Mouse (Mus musculus) heart, embryonic 12.5 days (tissue): ENCODE data around the gene Cdk9. TPM values are rescaled to one million over a fixed set of nuclear protein-coding genes. Genes with fewer than 3 reads are reported as not detected.
A peak's percentile ranks its signal among the peaks of the same experiment; 100 is the strongest.

ENCODE experiments used
- ATAC-seq: fragments of 200-750 bp; cut with Nextera tagmentation; 2 replicates; pipeline ENCODE4 v1.8.0; 2017; ENCODE audit warnings: moderate TSS enrichment, moderate library complexity; ENCODE audit not compliant: insufficient number of reproducible peaks, low FRiP score
- H3K27ac ChIP-seq: fragments of 300-500 bp; sonication (generic); 2 replicates; pipeline ENCODE4 v1.5.1; 2016; ENCODE audit warnings: mild to moderate bottlenecking, moderate library complexity; ENCODE audit not compliant: poor library complexity, severe bottlenecking
- H3K27me3 ChIP-seq: fragments of 300-500 bp; sonication (generic); replicated peaks from 2 replicates; pipeline ENCODE4 v1.6.1; 2016; ENCODE audit warnings: mild to moderate bottlenecking, moderate library complexity
- H3K36me3 ChIP-seq: fragments of 300-500 bp; sonication (generic); 2 replicates; pipeline ENCODE4 v1.6.1; 2016; ENCODE audit warnings: mild to moderate bottlenecking, moderate library complexity
- H3K4me1 ChIP-seq: fragments of 300-500 bp; sonication (generic); replicated peaks from 2 replicates; pipeline ENCODE4 v1.6.1; 2016; ENCODE audit warnings: mild to moderate bottlenecking
- H3K4me2 ChIP-seq: fragments of 300-500 bp; sonication (generic); 2 replicates; pipeline ENCODE4 v1.6.1; 2016; ENCODE audit warnings: mild to moderate bottlenecking, moderate library complexity
- H3K4me3 ChIP-seq: fragments of 300-500 bp; sonication (generic); 2 replicates; pipeline ENCODE4 v1.5.1; 2016; ENCODE audit warnings: mild to moderate bottlenecking
- H3K9ac ChIP-seq: fragments of 300-500 bp; sonication (generic); 2 replicates; pipeline ENCODE4 v1.6.1; 2016; ENCODE audit warnings: mild to moderate bottlenecking, moderate library complexity
- H3K9me3 ChIP-seq: fragments of 300-500 bp; sonication (generic); replicated peaks from 2 replicates; pipeline ENCODE4 v1.6.1; 2016; ENCODE audit warnings: mild to moderate bottlenecking, moderate library complexity
- WGBS: fragments of 180-500 bp; shearing (Covaris S2); methylation state at CpG from one replicate; pipeline ENCODE4 v1.1.7; 2016; 5-methylcytosine and 5-hydroxymethylcytosine counted together
- polyA plus RNA-seq: library from polyadenylated mRNA; unstranded; fragments of >200 nt; fragmentation: Nextera tagmentation; extraction: Ambion mirVana; gene quantifications from 2 replicates; pipeline ENCODE4 v1.2.1, GENCODE M21; 2016

Cdk9 gene
- polyA plus RNA-seq, 1 experiment from 2014 or later = 67.5 TPM

DNA sequence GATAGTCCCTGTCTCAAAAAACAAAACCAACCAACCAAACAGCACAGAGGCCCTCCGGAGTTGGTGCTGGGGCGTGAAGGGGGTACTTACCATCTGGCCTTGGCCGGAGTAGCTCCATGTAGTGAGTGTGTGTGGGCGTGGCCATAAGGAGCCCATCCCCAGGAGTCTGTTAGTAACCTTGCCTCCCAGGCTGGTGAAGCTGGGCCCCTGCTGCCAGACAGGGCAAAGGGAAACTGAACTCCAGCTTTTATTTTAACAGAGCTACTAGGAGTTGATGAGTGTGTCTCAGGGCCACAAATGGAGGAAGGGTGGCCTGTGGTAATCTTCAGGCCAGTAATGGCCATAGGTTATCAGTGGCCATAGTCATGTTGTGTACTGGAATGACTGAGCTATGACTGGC lies 21.6 kb upstream of the Cdk9 start:
- Histone ChIP-seq H3K27me3 (peaks cover under 1% of the 10 kb centered on the region; the same call in 1 of the 2 replicates), H3K36me3 (0 out of 2 replicates have a peak, but pooled peaks cover 4% of the 10 kb centered on the region), H3K4me3 (no peak overlapping the region), H3K9ac (no peak overlapping the region), H3K27ac (peak overlapping the region; percentile 77), H3K9me3 (no peaks in the 10 kb centered on the region), H3K4me2 (peak overlapping the region; percentile 14; the same call in 1 of the 2 replicates), H3K4me1 (peaks cover 75% of the 10 kb centered on the region)
- WGBS = 43% methylated on average over 4 of the region's 4 CpGs
- peak; percentile 46; the same call in 1 of the 2 replicates for ATAC-seq

DNA sequence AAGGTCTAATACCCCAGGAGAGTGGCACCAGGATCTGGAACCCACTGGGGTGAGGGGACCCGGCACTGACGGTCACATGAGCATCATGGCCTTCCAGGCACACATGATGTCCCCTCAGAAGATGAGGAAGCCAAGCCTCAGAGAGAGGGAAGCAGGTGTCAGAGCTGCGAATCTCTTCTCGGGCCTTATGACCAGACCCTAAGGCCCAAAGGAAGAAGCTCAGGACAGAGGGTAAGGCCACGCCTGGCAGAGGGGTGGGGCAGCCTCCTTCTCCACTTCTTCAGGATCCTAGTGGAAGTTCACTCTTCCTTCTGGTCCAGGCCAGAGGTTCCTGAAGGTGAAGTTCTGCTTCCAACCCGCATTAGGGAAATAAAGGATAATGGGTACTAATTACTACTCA lies 19.8 kb upstream of the Cdk9 start:
- no peak for ATAC-seq
- 63% methylated on average over 6 of the region's 6 CpGs for WGBS
- no peak overlapping the region for H3K4me2 ChIP-seq
- H3K27me3 ChIP-seq = no peaks in the 10 kb centered on the region
- H3K9ac ChIP-seq = no peak overlapping the region
- no peak overlapping the region for H3K4me3 ChIP-seq
- H3K4me1 ChIP-seq = peaks cover 81% of the 10 kb centered on the region
- no peaks in the 10 kb centered on the region for H3K9me3 ChIP-seq
- 0 out of 2 replicates have a peak, but pooled peaks cover 3% of the 10 kb centered on the region for H3K36me3 ChIP-seq
- peak overlapping the region; percentile 52; the same call in 1 of the 2 replicates for H3K27ac ChIP-seq

DNA sequence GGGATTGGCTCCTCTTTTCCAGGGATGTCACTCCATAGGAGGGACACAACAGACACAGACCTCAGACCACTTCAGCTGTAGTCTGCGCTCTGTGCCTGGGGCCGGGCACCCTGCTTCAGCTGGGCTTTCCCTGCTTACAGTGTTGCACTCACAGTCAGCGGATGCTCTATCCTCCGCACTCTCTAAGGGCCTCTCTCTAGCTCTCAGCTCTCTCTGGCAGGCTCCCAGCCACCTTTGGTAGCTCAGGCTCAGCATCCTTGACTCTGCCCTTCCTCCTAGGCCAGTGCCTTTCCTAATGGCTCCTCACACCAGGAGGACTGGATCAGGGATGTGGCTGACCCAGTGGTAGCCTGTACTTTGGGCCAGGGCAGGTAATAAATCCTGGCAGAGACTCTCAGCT lies 19.0 kb upstream of the Cdk9 start:
- H3K4me1 ChIP-seq = peaks cover 77% of the 10 kb centered on the region
- peak overlapping the region; percentile 68 for H3K4me2 ChIP-seq
- H3K9me3 ChIP-seq = no peaks in the 10 kb centered on the region
- no peak for ATAC-seq
- 0 out of 2 replicates have a peak overlapping the region, but pooled peaks have one; percentile 3 for H3K9ac ChIP-seq
- no peak overlapping the region for H3K4me3 ChIP-seq
- whole genome bisulfite sequencing = 62% methylated on average over 4 of the region's 4 CpGs
- H3K27me3 ChIP-seq = no peaks in the 10 kb centered on the region
- H3K27ac ChIP-seq = peak overlapping the region; percentile 80
- H3K36me3 ChIP-seq = no peaks in the 10 kb centered on the region

DNA sequence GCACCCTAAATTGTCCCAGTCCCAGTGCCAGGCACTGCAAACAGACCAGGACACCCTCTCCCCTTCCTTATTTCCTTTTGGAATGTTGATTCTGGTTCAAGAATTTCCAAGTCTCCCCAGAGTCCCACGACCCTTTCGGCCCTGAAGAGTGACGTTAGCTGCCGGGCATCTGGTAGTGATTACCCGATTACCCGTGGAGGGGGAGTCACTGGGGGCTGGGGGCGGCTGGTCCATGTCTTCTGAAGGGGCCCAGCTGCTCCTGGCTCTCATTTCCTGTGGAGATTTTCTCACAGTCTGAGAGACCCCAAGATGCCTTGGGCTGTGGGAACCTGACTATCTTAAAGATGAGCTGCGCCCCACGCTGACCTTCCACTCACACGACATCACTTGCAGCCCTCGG lies 18.0 kb upstream of the Cdk9 start:
- ATAC-seq = 0 out of 2 replicates have a peak, but pooled peaks have one; percentile 13
- H3K4me2 ChIP-seq = peak overlapping the region; percentile 68
- 17% methylated on average over 11 of the region's 11 CpGs for WGBS
- H3K36me3 ChIP-seq = no peaks in the 10 kb centered on the region
- no peak overlapping the region for H3K9ac ChIP-seq
- peak overlapping the region; percentile 80 for H3K27ac ChIP-seq
- H3K9me3 ChIP-seq = no peaks in the 10 kb centered on the region
- no peaks in the 10 kb centered on the region for H3K27me3 ChIP-seq
- H3K4me1 ChIP-seq = peaks cover 67% of the 10 kb centered on the region
- H3K4me3 ChIP-seq = 0 out of 2 replicates have a peak overlapping the region, but pooled peaks have one; percentile 49

DNA sequence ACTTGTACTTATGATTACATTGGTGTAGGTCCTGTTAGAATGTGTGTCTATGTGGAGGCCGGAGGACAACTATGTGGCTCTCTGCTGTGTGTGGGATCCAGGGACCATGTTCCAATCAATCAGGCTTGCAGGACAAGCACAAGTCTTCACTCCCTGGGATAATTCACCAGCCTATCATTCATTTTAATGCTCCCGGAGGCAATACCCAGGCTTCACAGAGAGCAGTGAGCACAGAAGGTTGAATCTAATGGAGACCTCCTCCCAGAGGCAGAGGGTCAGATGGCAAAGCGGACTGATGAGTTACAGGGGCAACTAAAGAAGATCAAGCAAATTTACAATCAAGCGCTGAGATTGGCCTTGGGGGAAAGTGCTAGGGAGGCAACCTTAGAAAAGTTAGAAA lies 16.7 kb upstream of the Cdk9 start:
- H3K9me3 ChIP-seq = no peaks in the 10 kb centered on the region
- 0 out of 2 replicates have a peak overlapping the region, but pooled peaks have one; percentile 39 for H3K9ac ChIP-seq
- peak overlapping the region; percentile 49 for H3K4me3 ChIP-seq
- H3K27me3 ChIP-seq = no peaks in the 10 kb centered on the region
- WGBS = 62% methylated on average over 4 of the region's 4 CpGs
- H3K36me3 ChIP-seq = no peaks in the 10 kb centered on the region; the same call in 1 of the 2 replicates
- peak overlapping the region; percentile 68 for H3K4me2 ChIP-seq
- ATAC-seq = no peak
- H3K4me1 ChIP-seq = peaks cover 54% of the 10 kb centered on the region
- peak overlapping the region; percentile 80 for H3K27ac ChIP-seq

DNA sequence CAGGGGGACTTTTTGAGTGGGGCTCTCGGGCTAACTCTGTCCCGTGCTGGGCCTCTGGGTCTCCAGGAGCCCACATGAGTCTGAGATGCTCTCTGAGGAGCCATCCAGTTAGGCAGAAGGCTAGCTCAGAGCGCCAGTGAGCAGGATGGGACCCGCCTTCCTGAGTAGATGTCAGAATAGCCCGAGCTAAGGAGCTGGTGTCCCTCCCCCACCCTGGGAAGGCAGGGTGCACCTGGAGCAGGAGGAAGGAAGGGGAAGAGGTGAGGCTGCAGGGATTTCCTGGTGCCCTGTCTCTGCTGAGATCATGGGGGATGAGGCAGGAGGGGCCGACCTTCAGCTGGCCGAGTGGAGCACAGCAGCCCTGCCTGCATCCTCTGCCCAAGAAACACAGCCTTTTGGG lies 15.6 kb upstream of the Cdk9 start:
- H3K9ac ChIP-seq = peak overlapping the region; percentile 63
- H3K36me3 ChIP-seq = no peaks in the 10 kb centered on the region; the same call in 1 of the 2 replicates
- peaks cover 43% of the 10 kb centered on the region for H3K4me1 ChIP-seq
- ATAC-seq = peak; percentile 39; the same call in 1 of the 2 replicates
- H3K27me3 ChIP-seq = no peaks in the 10 kb centered on the region
- 37% methylated on average over 7 of the region's 7 CpGs for WGBS
- H3K27ac ChIP-seq = peak overlapping the region; percentile 61
- peak overlapping the region; percentile 49 for H3K4me3 ChIP-seq
- peak overlapping the region; percentile 68 for H3K4me2 ChIP-seq
- no peaks in the 10 kb centered on the region for H3K9me3 ChIP-seq

DNA sequence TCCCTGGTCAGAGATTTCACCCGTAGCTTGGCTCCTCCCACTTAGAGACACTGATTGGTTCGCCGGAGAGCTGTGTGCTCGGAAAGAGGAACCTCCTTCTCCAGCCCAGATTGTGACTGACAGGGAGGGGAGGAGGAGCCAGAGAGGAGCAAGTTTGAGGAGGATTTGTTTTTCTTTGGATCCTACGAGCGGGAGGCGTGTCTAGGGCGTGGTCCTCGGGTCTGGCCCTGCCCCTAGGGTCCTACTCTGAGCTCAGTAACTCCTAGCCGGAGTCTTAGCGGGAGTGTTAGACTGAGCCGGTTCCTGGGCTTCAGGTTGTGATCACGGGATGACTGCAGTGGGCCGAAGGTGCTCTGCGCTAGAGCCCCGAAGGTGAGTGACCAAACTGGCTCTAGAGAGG lies 14.6 kb upstream of the Cdk9 start:
- ATAC-seq = peak; percentile 91
- Histone ChIP-seq H3K9me3 (no peaks in the 10 kb centered on the region), H3K4me3 (peak overlapping the region; percentile 49), H3K4me1 (peaks cover 36% of the 10 kb centered on the region), H3K27ac (no peak overlapping the region), H3K4me2 (peak overlapping the region; percentile 68), H3K9ac (peak overlapping the region; percentile 63), H3K27me3 (no peaks in the 10 kb centered on the region), H3K36me3 (no peaks in the 10 kb centered on the region; the same call in 1 of the 2 replicates)
- WGBS = under 1% methylated on average over 16 of the region's 16 CpGs

DNA sequence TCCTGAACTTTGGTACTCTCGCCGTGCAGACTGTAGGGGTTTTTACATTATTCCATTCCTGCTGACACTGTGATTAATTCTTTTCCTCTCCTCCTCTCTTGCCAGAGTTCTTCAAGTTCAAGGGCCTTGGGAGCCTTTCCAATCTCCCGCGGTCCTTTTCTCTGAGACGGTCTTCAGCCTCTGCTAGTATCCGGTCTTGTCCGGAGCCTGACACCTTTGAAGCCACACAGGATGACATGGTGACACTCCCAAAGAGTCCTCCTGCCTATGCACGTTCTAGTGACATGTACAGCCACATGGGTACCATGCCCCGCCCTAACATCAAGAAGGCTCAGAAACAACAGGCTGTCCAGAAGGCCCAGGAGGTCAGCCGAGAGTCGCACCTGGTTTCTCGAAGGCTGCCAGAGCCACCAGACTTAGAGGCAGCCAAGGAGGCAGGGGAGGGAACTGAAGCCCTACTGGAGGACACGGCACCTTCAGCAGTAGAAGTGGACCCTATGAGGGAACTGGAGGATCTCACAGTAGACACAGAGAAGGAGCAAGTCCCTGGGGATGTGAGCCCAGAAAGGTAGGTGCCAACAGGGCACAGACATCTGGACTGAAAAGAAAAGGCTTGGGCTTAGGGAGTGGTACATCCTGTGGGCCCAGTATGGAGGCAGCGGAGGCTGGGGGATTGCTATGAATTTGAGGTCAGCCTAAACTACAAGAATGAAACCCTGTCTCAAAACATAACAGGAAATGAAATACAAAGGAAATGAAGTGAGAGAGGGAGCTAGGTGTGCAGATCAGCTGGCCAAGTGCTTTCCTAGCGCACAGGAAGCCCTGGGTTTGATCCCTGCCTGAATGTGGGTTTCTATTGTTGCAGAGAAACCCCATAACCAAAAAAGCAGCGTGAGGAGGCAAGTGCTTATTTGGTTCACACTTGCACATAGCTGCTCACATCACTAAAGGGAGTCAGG lies 12.2 kb upstream of the Cdk9 start:
- H3K4me1 ChIP-seq = peaks cover 36% of the 10 kb centered on the region
- no peak overlapping the region for H3K9ac ChIP-seq
- no peaks in the 10 kb centered on the region; the same call in 1 of the 2 replicates for H3K36me3 ChIP-seq
- no peak for ATAC-seq
- H3K4me3 ChIP-seq = no peak overlapping the region
- H3K9me3 ChIP-seq = no peaks in the 10 kb centered on the region
- no peak overlapping the region for H3K27ac ChIP-seq
- H3K4me2 ChIP-seq = no peak overlapping the region
- WGBS = 79% methylated on average over 16 of the region's 16 CpGs
- no peaks in the 10 kb centered on the region for H3K27me3 ChIP-seq

DNA sequence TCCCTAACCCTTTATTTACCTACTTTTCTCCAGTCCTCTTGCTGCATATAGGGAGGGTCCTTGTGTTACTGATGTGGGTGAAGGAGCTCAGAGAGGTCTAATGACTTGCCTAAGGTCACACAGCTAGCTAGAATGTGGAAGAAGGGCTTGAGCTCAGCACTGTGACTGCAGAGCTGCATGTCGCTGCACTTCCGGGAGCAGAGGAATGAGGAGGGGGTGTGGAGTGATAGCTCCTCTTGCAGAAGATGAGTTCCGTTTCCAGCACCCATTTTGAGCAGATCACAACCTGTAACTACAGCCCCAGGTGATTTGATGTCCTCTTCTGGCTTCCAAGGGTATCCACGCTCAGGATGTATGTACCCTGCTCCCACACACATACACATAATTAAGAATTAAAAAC lies 11.3 kb upstream of the Cdk9 start:
- Histone ChIP-seq H3K4me2 (no peak overlapping the region), H3K27me3 (no peaks in the 10 kb centered on the region), H3K4me1 (peaks cover 29% of the 10 kb centered on the region), H3K36me3 (no peaks in the 10 kb centered on the region; the same call in 1 of the 2 replicates), H3K4me3 (no peak overlapping the region), H3K9me3 (no peaks in the 10 kb centered on the region), H3K9ac (no peak overlapping the region), H3K27ac (no peak overlapping the region)
- 81% methylated on average over 4 of the region's 4 CpGs for WGBS
- ATAC-seq = no peak

DNA sequence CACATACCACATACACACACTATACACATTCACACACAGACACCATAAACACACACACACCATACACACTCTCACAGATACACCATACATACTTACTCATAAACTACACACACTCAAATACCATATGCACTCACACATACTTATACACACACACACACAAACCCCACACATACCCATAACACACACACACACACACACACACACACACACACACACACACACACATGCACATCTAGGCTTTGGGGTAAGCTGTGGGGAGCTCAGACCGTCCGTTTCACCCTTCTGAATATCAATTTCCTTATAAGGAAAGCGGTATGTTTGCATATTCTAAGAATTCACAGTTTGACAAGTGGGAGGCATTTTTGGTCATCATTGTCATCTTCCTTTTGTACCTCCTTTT lies 9.7 kb upstream of the Cdk9 start:
- H3K4me2 ChIP-seq = no peak overlapping the region
- peaks cover 23% of the 10 kb centered on the region for H3K4me1 ChIP-seq
- ATAC-seq = no peak
- H3K9me3 ChIP-seq = no peaks in the 10 kb centered on the region
- H3K27ac ChIP-seq = no peak overlapping the region
- WGBS = 71% methylated on average over 3 of the region's 3 CpGs
- no peaks in the 10 kb centered on the region; the same call in 1 of the 2 replicates for H3K36me3 ChIP-seq
- H3K4me3 ChIP-seq = no peak overlapping the region
- H3K9ac ChIP-seq = no peak overlapping the region
- no peaks in the 10 kb centered on the region for H3K27me3 ChIP-seq

DNA sequence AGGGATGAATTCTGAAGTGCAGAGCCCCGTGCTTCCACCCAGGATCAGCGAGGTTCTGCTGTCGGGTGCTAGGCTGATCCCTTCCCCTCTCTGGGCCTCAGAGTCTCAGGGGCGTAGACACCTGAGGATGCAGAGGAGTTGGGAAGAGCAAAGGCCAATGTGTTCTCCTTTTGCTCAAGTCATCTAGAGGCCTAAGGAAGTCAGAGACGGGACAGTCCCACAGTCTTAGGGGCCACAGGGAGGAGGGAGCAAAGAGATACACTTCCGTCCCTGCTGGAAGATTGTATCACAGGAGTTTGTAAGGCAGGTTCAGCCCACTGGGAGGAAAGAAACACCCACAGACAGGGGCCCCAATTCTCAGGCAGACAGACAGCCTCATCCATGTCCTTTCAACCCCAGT lies 9.2 kb upstream of the Cdk9 start:
- Histone ChIP-seq H3K4me2 (peak overlapping the region; percentile 44), H3K27ac (no peak overlapping the region), H3K4me3 (no peak overlapping the region), H3K9ac (no peak overlapping the region), H3K9me3 (no peaks in the 10 kb centered on the region), H3K27me3 (no peaks in the 10 kb centered on the region), H3K4me1 (peaks cover 22% of the 10 kb centered on the region), H3K36me3 (no peaks in the 10 kb centered on the region; the same call in 1 of the 2 replicates)
- WGBS = 39% methylated on average over 6 of the region's 6 CpGs
- no peak for ATAC-seq
